Mouse (Mus musculus) spleen, postnatal 36 days (tissue): ENCODE results near the gene Ghdc.

ENCODE experiments used
- DNase-seq, 2 experiments: peaks; one replicate each; pipeline ENCODE4 v3.0.0; 2022; ENCODE audit warnings: low spot score in 2 of 2, mixed read lengths in 1 of 2

Gene Ghdc

GRCm38 (mm10) chr11:100746546-100746945 lies 24.2 kb downstream of the Ghdc start:
- no peak for DNase-seq

DNA sequence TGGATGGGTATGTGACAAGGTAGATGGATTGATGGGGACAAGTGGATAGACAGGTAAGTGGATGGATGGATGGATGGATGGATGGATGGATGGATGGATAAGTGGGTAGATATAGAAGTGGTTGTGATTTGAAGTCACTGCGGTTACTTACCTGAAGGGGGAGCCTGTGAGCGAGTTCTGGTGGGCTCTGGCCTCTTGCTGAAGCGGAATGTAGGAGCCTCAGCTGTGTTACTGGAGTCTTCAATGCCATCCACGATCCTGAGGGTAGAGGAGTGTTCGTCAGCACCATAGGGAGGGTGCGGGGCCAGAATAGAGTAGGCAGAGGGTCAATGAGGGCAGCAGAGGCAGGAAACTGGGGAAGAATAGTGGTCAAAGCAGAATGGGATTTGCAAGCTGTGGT lies 25.7 kb downstream of the Ghdc start:
- DNase-seq = peak; percentile 39 to 56

DNA sequence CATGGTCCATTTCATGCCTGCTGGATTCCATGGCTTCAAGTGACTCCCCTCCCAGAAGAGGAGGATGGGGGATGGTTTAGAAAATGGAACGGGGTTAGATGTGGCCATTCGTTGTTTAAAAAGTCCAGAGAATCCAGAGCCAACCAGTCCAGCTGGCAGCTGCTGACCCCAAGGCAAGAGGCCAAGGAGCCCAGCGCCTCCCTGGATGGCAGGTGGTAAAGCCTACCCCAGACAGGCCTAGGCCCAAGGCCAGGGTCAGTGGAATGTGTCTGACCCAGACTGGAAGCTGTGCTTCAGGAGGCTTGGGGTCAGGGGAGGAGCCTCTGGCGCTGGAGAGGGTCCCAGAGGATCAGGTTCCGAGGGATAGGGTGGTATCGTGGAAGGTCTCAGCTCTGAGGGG lies 29.4 kb downstream of the Ghdc start:
- DNase-seq = no peak

DNA sequence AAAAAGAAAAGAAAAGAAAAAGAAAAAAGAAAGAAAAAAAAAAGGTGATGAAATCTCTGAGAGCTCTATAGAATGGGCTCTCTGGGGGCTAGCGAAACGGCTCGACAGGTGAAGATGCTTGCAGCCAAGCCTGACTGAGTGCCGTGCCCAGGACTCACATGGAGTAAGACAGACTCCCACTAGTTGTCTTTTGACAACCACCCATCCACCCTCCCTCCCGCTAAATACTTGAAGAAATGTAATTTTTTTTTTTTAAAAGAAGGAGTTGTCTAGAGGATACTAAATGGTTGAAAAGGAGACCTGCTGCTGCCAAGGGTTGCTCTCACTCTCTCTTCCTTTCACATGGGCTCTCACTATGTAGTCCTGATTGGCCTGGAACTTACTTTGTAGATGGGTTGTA lies 32.0 kb downstream of the Ghdc start:
- no peak for DNase-seq

DNA sequence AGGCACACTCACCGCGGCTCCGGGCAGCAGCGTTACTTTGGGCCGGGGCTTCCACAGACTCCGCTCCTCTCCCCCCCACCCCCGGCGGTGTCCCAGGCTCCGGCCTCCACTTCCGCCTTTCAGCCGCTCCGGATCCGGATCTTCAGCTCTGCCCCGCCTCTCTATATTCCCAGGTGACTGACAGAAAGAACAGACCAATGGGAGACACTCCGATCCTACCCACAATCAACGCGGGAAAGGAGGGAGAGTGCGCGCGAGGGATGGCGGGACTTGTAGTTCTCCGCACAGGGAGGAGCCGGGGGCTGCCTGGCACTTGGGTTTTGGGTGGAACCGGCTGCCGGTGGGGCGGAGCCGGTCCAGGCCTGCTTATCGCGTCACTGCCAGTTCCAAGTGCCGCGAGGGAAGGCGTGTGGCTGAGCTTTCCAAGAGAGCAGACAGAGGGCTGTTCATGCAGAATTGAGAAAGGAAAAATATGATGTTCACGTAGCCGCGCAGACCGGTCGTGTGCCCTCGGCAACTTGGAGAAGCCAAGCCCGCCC lies 32.6 kb downstream of the Ghdc start, which contains the start of gene Rab5c:
TSS of gene Rab5c (minus strand) at position 150 of the 539 bp plus-strand sequence.
- peak; percentile 99 to 100 for DNase-seq

- peak; percentile 44 to 55 for DNase-seq
Observed at GRCm38 (mm10) chr11:100737105-100737733, 33.5 kb downstream of the Ghdc start.

DNA sequence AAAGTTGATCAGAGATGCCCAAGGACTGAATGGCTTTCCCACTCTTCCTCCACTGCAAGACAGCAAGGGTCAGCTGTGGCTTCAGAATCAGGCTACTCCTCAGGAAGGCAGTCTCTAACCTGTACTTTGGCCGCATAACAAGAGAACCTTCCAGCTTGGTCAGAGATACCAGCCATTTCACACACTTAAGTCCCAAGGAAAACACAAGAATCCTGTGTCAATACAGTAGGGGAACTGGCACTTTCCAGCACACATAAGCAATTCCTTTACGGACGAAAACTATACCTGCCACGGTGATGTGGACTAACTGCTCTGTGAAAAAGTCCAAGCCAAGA lies 34.0 kb downstream of the Ghdc start:
- no peak for DNase-seq

GRCm38 (mm10) chr11:100735954-100736745 lies 34.6 kb downstream of the Ghdc start:
- DNase-seq = peak in 1 of 2 experiments; percentile 41

DNA sequence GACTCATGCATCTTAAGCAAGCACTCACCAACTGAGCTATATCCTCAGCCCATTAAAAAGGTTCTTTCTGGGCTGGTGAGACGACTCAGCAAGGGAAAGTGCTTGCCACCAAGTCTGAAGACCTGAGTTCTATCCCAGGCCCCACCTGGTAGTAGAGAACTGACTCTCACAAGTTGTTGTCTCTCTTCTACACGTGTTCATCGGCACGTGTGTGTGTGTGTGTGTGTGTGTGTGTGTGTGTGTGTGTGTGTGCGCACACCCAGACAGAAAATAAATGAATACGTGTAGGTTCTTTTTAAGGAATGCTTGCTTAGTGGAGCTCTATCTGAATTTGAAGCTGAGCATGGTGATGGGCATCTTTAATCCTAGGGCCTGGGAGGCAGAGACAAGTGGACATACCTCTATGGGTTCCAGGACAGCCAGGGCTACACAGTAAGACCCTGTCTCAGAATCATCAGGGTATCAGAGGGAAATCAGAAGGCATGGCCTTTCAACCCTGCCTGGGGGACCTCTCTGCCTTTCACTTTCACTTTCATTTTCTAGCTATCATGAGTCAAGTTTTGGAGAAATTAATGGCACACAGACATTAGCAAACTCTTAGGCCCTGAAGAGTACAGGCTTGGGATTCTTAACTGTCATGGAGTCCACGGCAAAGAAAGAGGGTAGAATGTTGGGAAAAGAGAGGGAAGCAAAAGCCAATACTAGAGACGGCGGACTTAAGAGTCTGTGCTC lies 35.5 kb downstream of the Ghdc start:
- DNase-seq = no peak

DNA sequence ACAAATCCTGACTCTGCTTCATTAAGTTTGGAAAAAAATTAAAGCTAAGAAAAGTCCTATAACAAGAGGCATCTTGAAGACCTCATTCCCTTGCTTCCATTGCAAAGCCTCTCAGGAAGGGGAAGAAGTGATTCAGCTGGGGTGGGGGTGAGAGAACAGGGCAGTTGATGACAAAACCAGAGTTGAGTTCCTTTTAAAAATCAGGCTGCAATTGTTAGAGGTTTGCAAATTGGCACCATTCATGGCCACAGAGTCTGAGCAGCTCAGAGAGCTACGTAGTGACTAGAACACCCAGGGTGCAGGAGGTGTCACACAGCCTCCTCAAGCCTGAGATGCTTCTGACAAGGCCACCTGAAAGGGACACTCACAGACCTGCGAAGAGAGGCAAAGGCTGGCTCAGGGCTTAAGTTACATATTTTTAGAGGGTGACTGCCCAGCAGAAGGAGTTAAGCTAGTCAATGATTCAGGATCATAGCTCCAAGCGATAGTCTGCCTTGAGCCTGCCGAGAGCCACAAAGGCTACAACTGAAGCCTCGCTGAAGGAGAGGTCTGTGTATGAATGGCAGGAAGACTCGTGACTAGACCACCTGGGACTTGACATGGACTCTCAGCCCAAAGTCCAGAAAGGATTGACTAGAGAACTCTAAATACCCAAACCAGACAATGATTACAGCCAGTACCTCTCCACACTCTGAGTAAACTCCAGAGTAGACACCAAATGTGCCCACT lies 40.1 kb downstream of the Ghdc start:
- DNase-seq = no peak

DNA sequence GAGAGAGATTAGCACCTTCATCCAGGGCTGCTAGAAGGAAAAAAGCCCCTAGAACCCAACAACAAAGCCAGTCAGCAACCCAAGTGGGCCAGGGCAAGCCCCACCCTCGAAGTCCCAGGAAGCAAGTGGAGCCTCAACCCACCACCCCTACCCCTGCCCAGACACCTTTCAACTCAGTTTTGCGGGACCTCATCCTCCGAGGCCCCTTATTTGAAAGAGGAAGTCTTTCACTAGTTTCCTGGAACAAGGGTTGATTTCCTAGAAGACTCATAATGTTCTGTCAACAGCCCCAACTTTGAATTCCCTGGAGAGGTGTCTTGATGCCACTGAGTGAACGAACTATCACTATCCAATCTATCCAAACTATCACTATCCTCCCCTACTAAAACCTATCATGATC lies 40.8 kb downstream of the Ghdc start:
- no peak for DNase-seq

- DNase-seq = no peak
Observed at GRCm38 (mm10) chr11:100728601-100729000, 42.2 kb downstream of the Ghdc start.

- no peak for DNase-seq
Observed at GRCm38 (mm10) chr11:100727201-100727600, 43.6 kb downstream of the Ghdc start.

DNA sequence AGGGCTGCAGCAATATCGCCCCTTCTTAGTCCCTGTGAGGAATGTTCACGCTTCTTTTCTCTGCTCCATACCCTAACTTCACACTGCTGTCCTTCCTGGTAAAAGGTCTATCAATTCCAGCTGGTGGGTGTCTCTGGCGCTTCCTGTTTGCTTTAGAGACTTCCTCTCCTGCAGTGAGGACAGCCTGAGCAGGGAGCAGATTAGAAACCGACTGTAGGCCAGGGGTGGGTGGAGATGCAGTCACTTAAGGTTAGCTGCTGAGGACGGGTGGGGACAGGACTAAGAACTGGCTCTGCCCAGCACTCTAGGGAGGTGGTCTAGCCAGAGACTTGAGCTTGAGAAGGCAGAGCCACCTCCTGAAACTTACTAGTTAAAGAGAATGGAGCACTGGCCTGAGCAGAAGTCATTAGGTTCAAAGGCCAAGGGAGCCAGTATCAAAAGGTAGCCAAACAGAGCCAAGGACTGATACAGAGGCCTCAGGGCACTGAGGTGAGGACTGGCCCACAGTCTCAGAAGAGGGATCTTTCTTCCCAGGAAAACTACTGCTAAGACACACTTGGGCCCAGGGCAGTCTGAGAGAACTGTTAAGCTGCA lies 45.7 kb downstream of the Ghdc start:
- DNase-seq = no peak

DNA sequence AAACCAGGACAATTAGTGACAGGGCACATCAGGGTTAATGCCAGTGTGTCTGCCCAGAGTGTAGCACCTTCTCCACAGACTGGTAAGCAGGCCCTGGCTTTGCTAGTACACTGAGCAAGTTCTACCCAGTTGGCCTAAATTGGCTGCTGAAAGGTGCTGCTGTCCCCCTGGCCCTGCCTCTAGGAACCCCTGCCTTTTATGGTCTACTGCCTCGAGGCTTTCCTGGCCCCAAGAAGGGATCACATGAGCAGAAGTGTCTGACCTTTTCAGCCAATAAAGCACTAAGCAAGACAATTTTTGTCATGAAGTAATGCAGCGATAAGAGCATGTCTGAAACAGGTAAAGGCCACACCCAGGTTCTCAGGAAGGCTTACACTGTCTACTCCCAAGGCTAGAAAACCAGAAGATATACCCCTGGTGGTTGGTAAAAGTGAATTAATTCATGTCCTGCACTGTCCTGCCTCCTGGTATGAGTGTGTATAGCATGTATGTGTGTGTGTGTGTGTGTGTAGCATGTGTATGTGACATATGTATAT lies 48.2 kb downstream of the Ghdc start:
- DNase-seq = no peak

DNA sequence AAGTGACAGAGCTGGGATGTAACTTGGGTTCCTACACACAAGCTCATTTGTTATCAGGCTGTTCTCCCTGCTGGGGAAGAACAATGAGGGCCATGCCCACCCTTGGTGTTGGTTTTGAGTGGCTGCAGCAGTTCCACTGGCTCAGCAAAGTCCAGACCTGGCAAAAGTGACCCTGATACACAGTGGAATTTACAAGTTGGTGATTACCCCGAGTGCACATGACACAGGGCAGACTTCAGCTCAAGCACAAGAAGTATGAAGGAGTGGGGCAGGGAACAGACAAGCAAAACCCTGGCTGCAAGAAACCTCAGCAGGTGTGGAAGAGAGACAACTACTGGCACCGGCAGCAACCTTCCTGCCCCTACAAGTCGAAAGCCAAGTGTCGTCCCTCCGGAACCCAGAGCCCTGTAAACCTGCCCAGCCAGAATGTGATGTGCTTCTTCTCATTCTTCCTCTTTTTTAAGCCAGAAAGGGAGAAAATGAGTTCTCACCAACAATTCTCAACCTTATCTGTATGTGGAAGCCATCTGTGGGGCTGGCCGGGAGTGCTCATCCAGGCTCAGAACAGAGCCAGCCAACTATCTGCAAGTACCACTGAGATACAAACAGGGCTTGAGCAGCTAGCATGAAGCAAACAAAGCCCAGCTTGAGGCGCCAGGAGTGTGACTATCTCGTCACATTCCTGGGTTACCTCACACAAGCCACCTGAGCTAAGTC lies 48.8 kb downstream of the Ghdc start:
- DNase-seq = no peak

GRCm38 (mm10) chr11:100721254-100721653 lies 49.5 kb downstream of the Ghdc start:
- no peak for DNase-seq

DNA sequence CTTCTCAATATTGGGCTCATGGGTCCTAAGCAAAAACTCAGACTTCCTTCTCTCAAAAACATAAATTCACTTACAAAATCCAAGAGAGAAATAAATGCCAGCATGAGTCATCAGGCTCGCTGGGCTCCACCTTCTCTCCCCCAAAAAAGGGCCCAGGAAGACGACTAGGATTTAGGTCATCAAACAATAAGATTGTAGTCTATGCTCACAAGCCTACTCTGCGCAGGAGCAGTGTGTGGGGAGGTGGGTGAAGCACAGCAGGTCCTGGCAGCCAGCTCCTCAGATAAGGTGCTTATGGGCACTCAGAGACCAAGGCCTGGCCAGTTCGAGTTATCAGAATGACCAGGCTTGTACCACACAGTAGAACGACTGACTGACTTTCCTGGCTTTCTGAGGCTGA lies 50.4 kb downstream of the Ghdc start:
- no peak for DNase-seq

GRCm38 (mm10) chr11:100719893-100720292 lies 50.9 kb downstream of the Ghdc start:
- DNase-seq = no peak

DNA sequence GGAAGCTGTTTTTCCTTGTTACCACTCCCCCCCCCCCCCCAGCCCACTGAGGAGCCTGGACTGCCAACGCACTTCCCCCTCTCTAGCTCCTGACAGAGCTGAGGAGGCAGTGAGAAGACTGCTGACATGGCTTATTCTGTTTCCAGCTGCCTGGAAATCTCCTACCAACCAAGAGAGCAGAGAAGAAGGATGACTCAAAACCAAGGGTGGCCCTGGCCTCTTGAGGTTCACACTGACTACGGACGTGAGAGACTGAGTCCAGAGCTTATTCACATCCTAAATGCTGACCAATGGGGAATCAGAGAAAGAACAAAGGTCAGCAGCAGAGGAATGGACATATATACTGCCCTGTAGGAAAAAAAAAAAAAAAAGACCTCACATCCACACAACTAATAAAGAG lies 51.4 kb downstream of the Ghdc start:
- no peak for DNase-seq
